Mouse (Mus musculus): ENCODE data around the gene Pttg1. TPM values are rescaled to one million over a fixed set of nuclear protein-coding genes. Genes with fewer than 3 reads are reported as not detected.
A peak's percentile ranks its signal among the peaks of the same experiment; 100 is the strongest.

The Pttg1 gene
- total RNA-seq (2021) = 10 to 100 TPM; 45.0 to 60.9 TPM
- long read RNA-seq, experiment 1, transcript Pttg1-202 (6 exons, 741 nt) = minor isoform, 7 of 111 reads
- long read RNA-seq, experiment 1, transcript Pttg1-205 (6 exons, 696 nt) = minor isoform, 11 of 111 reads
- long read RNA-seq, experiment 1, transcript Pttg1-206 (5 exons, 948 nt) = major isoform, 85 of 111 reads
- long read RNA-seq, experiment 1, partial matches to known transcripts = 0 of 111 reads
- long read RNA-seq, experiment 1, other reads (novel, unspliced or antisense) = 3 of 111 reads
- long read RNA-seq, experiment 2, transcript Pttg1-202 (6 exons, 741 nt) = minor isoform, 12 of 115 reads
- long read RNA-seq, experiment 2, transcript Pttg1-206 (5 exons, 948 nt) = major isoform, 86 of 115 reads
- long read RNA-seq, experiment 2, transcript Pttg1-205 (6 exons, 696 nt) = minor isoform, 7 of 115 reads
- long read RNA-seq, experiment 2, partial matches to known transcripts = 2 of 115 reads
- long read RNA-seq, experiment 2, other reads (novel, unspliced or antisense) = 5 of 115 reads

- TF ChIP-seq CTCF (IDR thresholded peaks at IDR 0.05) = no peak
- H3K4me3 ChIP-seq = peak within 1 kb of the TSS; percentile 83
- H3K27ac ChIP-seq = peak within 1 kb of the TSS; percentile 92
- intact Hi-C loops (cut with DNase I) = no loop called here
- peak; percentile 88 for DNase-seq
Observed at GRCm38 (mm10) chr11:43425824-43426413, at the start of gene Pttg1. Pttg1 (minus strand) TSS chr11:43426251.

- Histone ChIP-seq H3K4me3 (peak within 1 kb of the TSS; percentile 74), H3K27ac (peak within 1 kb of the TSS; percentile 81)
- intact Hi-C loops (cut with DNase I) = no loop called here
Observed at GRCm38 (mm10) chr11:43474225-43474774, 48.2 kb upstream of the Pttg1 start, which contains the start of gene C1qtnf2. C1qtnf2 (plus strand) TSS chr11:43474276.

GRCm38 (mm10) chr11:43473635-43474224 lies 47.7 kb upstream of the Pttg1 start:
- H3K4me3 ChIP-seq = peak overlapping the region; percentile 74
- no peak for TF ChIP-seq CTCF (IDR thresholded peaks at IDR 0.05)
- H3K27ac ChIP-seq = peak overlapping the region; percentile 81
- no peak for DNase-seq
- intact Hi-C loops (cut with DNase I) = no loop called here

More at GRCm38 (mm10) chr11:43474225-43474774, 48.2 kb upstream of the Pttg1 start, which contains the start of gene C1qtnf2:
- TF ChIP-seq CTCF (IDR thresholded peaks at IDR 0.05) = no peak
- peak; percentile 74 for DNase-seq

GRCm38 (mm10) chr11:43473115-43473514 lies 47.1 kb upstream of the Pttg1 start:
- no peak overlapping the region for H3K4me3 ChIP-seq
- no peak overlapping the region for H3K27ac ChIP-seq
- TF ChIP-seq CTCF (IDR thresholded peaks at IDR 0.05) = no peak
- DNase-seq = no peak
- intact Hi-C loops (cut with DNase I) = no loop called here

- Histone ChIP-seq H3K4me3 (no peak overlapping the region), H3K27ac (peak overlapping the region; percentile 74)
- intact Hi-C loops (cut with DNase I) = no loop called here
- TF ChIP-seq CTCF (IDR thresholded peaks at IDR 0.05) = no peak
- DNase-seq = no peak
Observed at GRCm38 (mm10) chr11:43470881-43471820, 45.1 kb upstream of the Pttg1 start.

GRCm38 (mm10) chr11:43470118-43470517 lies 44.1 kb upstream of the Pttg1 start:
- TF ChIP-seq CTCF (IDR thresholded peaks at IDR 0.05) = no peak
- intact Hi-C loops (cut with DNase I) = no loop called here
- no peak for DNase-seq
- H3K4me3 ChIP-seq = no peak overlapping the region
- H3K27ac ChIP-seq = peak overlapping the region; percentile 74

GRCm38 (mm10) chr11:43463204-43463603 lies 37.2 kb upstream of the Pttg1 start:
- intact Hi-C loops (cut with DNase I) = no loop called here
- no peak for TF ChIP-seq CTCF (IDR thresholded peaks at IDR 0.05)
- Histone ChIP-seq H3K27ac (no peak overlapping the region), H3K4me3 (no peak overlapping the region)
- no peak for DNase-seq

- no peak overlapping the region for H3K4me3 ChIP-seq
- TF ChIP-seq CTCF (IDR thresholded peaks at IDR 0.05) = peak; percentile 52
- intact Hi-C loops (cut with DNase I) = no loop called here
- H3K27ac ChIP-seq = no peak overlapping the region
- no peak for DNase-seq
Observed at GRCm38 (mm10) chr11:43452266-43452665, 26.2 kb upstream of the Pttg1 start.

- no peak for TF ChIP-seq CTCF (IDR thresholded peaks at IDR 0.05)
- H3K27ac ChIP-seq = no peak overlapping the region
- no peak overlapping the region for H3K4me3 ChIP-seq
- intact Hi-C loops (cut with DNase I) = no loop called here
- DNase-seq = no peak
Observed at GRCm38 (mm10) chr11:43451322-43451721, 25.3 kb upstream of the Pttg1 start.

GRCm38 (mm10) chr11:43449916-43450315 lies 23.9 kb upstream of the Pttg1 start:
- no peak overlapping the region for H3K4me3 ChIP-seq
- H3K27ac ChIP-seq = no peak overlapping the region
- intact Hi-C loops (cut with DNase I) = no loop called here
- no peak for DNase-seq
- TF ChIP-seq CTCF (IDR thresholded peaks at IDR 0.05) = no peak

GRCm38 (mm10) chr11:43443183-43443582 lies 17.1 kb upstream of the Pttg1 start:
- Histone ChIP-seq H3K27ac (no peak overlapping the region), H3K4me3 (no peak overlapping the region)
- no peak for TF ChIP-seq CTCF (IDR thresholded peaks at IDR 0.05)
- intact Hi-C loops (cut with DNase I) = no loop called here
- DNase-seq = no peak

- DNase-seq = no peak
- no peak for TF ChIP-seq CTCF (IDR thresholded peaks at IDR 0.05)
- Histone ChIP-seq H3K27ac (no peak overlapping the region), H3K4me3 (no peak overlapping the region)
- intact Hi-C loops (cut with DNase I) = no loop called here
Observed at GRCm38 (mm10) chr11:43441121-43441520, 15.1 kb upstream of the Pttg1 start.

All from gastrocnemius, adult 2 months (tissue).